Mouse (Mus musculus) neural tube, embryonic 10.5 days (tissue): ENCODE results near the gene 3110082I17Rik.

Experiments used
- DNase-seq: peaks from one replicate; pipeline ENCODE4 v3.0.0-alpha.2; 2017; ENCODE audit warnings: low spot score; ENCODE audit errors: extremely low spot score

Gene 3110082I17Rik

GRCm38 (mm10) chr5:139378986-139379629 is 81.2 kb downstream of the 3110082I17Rik start:
- no peak for DNase-seq

- no peak for DNase-seq
Observed at GRCm38 (mm10) chr5:139378271-139378556, 82.1 kb downstream of the 3110082I17Rik start.

- no peak for DNase-seq
Observed at GRCm38 (mm10) chr5:139377468-139378270, 82.7 kb downstream of the 3110082I17Rik start, which contains the start of gene Gpr146. TSS of gene Gpr146 (plus strand) at chr5:139377697.

GRCm38 (mm10) chr5:139374841-139375240 is 85.5 kb downstream of the 3110082I17Rik start:
- DNase-seq: no peak

- DNase-seq: no peak
Observed at GRCm38 (mm10) chr5:139373889-139374444, 86.4 kb downstream of the 3110082I17Rik start.

- DNase-seq: no peak
Observed at GRCm38 (mm10) chr5:139373126-139373525, 87.2 kb downstream of the 3110082I17Rik start.

GRCm38 (mm10) chr5:139371631-139372401 is 88.5 kb downstream of the 3110082I17Rik start:
- peak; percentile 93 for DNase-seq

- no peak for DNase-seq
Observed at GRCm38 (mm10) chr5:139371118-139371517, 89.2 kb downstream of the 3110082I17Rik start.

GRCm38 (mm10) chr5:139370336-139370735 is 90.0 kb downstream of the 3110082I17Rik start:
- DNase-seq: no peak

- DNase-seq: no peak
Observed at GRCm38 (mm10) chr5:139368638-139369320, 91.5 kb downstream of the 3110082I17Rik start.

GRCm38 (mm10) chr5:139367884-139368458 is 92.4 kb downstream of the 3110082I17Rik start:
- DNase-seq: no peak

- DNase-seq: no peak
Observed at GRCm38 (mm10) chr5:139366484-139366883, 93.8 kb downstream of the 3110082I17Rik start.

- DNase-seq: no peak
Observed at GRCm38 (mm10) chr5:139365827-139366226, 94.5 kb downstream of the 3110082I17Rik start.

- DNase-seq: no peak
Observed at GRCm38 (mm10) chr5:139364911-139365571, 95.3 kb downstream of the 3110082I17Rik start.

GRCm38 (mm10) chr5:139364260-139364910 is 95.9 kb downstream of the 3110082I17Rik start:
- peak; percentile 91 for DNase-seq

- no peak for DNase-seq
Observed at GRCm38 (mm10) chr5:139363858-139364257, 96.5 kb downstream of the 3110082I17Rik start.

- no peak for DNase-seq
Observed at GRCm38 (mm10) chr5:139359244-139359643, 101.1 kb downstream of the 3110082I17Rik start.

- no peak for DNase-seq
Observed at GRCm38 (mm10) chr5:139358653-139359052, 101.7 kb downstream of the 3110082I17Rik start.

- DNase-seq: peak; percentile 79
Observed at GRCm38 (mm10) chr5:139355235-139355772, 105.0 kb downstream of the 3110082I17Rik start.
